Mouse (Mus musculus): ENCODE results near the gene Map3k13. TPM values are rescaled to one million over a fixed set of nuclear protein-coding genes. Genes with fewer than 3 reads are reported as not detected.

Gene Map3k13
- total RNA-seq, 2 experiments from 2014 or later, result 0.41 to 0.42 TPM

DNA sequence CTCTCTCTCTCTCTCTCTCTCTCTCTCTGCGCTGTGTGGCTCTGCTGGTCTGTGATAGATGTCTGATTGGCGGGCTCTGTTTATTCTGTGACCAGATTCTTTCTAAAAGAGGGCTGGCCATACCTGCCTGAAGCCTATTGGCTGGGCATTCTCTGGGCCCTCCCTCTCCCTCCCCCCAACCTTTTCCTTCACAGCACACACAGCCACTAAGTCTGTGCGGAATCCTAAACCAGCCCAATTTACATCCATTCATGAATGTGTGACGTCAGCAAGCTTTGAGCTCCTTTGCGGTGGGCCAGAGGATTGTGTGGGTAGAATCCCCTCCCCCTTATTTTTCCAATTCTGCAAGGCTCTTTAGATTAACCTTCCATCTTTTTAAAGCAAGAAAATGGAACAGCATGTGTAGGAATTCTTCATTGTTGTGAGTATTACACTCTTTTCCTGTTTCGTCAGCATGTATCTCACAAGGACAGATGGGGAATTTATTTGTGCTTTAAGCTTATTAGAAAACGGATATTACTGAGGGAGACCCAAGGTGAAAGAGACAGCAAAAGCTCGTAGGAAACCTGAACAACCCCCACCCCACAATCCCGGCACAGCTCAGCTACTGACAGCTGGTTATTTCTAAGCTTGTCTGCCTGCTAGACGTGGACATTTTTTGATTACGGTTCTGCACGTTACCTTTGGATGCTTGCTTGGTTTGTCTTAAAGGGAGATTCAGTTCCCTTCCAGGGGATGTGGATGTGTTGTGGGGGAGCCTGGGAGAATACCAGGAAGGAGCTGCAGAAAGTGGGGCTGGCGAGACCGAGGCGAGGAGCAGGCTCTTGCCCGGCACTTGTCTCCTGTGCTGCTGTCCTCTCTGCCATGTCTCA lies 51.9 kb downstream of the Map3k13 start:
- intact Hi-C loops (cut with DNase I), result no loop called here
- DNase-seq, result no peak

DNA sequence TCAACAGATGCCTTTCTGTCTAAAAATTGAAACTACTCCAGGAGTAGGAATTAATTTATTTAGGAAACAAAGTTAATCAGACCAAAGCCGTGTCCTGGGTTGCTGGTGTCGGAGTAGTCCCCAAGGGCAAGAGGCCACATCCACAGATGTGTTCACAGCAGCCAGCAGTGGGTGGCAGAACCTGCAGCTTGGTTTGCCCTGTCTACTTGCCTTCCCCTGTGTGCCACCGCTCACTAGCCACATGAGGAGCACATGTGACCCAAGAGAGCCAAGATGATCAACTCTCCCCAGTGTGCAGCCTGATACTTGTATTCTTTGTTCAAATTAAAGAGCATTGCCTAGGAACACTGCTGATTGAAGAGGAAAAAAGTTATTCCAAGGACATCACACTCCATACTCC lies 54.3 kb downstream of the Map3k13 start:
- no peak for DNase-seq
- intact Hi-C loops (cut with DNase I), result no loop called here

DNA sequence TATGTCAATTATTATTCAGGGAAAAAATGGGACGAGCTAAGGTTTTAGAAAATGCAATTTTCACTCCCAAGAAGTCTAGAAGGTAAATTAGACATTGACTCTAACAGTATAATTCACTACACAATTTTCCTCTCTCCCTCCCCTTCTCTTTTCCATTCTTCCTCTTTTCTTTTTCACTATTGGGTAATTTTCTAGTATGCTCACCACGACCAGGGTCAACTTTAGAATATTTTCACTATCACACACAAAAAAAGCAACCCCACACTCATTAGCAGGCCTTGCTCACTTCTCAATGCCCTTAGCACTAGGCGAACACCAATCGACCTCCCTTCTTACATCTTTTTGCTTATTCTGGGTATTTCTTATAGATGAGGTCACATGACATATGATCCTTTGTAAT lies 54.7 kb downstream of the Map3k13 start:
- intact Hi-C loops (cut with DNase I), result no loop called here
- DNase-seq, result no peak

DNA sequence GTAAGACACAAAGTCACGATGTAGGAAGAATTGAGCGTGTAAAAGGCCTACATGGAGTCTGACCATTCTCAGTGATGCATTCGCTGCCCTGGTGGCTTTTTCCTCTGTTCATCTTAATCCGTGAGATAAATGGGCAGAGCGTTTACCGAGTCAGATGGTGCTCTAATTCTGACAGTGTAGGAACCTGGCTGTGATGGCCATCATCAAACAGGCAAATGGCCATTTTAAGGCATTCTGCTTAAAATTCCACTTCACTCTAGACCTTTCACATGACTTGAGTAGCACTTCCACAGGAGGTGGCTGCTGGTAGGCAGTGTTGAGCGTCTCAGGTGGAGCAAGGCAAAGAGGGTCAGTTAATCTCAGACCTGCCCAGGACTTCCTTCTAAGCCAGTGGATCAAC lies 58.2 kb downstream of the Map3k13 start:
- intact Hi-C loops (cut with DNase I), result no loop called here

DNA sequence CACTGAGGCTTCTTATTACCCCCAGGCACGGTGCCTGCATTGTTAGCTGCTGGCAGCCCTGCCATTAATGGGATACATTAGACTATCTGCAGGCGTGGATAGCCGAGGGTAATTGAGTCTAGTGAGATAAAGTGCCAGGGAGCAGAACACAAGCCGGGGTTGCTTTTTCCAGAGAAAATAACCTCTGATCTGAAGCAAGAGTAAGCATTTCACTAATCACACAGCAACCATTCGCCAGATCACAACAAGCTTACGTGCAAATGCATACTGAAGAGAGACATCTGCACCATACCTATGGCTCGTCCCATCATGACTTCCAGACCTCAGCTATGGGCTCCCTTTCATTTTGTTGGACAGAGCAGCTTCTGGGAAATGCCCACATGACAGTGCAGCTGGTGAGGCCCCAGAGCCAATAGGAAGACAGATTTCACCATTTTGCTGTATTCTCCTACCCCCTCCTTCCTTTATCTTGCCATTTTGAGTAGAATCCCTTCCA lies 59.3 kb downstream of the Map3k13 start:
- DNase-seq, result no peak
- intact Hi-C loops (cut with DNase I), result no loop called here

More for the DNA sequence above, 58.2 kb downstream of the Map3k13 start:
- no peak for DNase-seq

DNA sequence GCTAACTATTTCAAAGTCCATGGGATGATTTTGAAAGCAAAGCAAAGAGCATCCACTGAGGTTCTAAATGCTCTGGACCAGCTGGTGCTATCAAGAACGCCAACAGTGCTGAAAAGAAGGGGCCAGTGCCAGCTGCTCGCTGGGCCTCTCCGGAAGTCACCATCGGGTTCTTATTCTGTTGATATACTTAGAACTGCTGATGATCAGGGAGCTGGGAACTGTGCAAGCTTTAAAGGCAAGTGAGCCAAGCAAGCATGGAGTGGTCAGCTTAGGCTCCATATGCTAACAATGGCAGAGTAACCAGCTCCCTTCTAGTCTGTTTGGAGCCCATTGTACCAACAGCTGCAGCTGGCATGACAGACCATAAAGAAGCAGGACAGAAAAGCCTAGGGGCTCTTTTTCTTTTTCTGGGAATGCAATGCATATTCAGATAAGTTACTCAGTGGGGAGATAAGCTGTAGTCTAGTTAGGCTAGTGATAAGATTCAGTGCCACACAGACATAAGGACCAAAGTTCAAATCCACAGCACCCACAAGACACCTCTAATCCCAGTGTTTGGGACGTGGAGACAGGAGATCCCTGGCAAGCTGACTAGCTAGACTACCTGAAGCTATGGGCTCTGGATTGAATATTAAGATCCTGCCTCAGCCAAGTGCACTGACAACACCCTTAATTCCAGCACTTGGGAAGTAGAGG lies 60.6 kb downstream of the Map3k13 start:
- no peak for DNase-seq
- intact Hi-C loops (cut with DNase I), result no loop called here

DNA sequence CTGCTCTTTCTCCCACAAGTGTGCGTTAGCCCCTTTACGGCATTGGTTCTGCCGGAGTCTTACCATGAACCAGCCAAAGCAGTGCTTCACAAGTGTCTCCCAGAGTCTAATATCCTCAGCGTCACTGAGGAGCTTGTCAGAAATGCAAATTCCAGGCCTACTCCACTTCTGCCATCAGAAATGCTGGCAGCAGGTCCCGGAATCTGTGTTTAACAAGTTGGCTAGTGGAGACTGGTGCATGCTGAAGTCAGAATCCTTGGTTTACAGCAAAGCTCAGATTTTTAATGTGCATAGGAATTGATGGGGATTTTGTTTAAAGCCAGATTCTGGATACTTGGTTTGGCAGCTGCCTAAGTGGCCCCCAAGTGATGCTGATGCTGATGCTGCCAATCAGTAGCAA lies 62.0 kb downstream of the Map3k13 start:
- intact Hi-C loops (cut with DNase I), result no loop called here
- no peak for DNase-seq

DNA sequence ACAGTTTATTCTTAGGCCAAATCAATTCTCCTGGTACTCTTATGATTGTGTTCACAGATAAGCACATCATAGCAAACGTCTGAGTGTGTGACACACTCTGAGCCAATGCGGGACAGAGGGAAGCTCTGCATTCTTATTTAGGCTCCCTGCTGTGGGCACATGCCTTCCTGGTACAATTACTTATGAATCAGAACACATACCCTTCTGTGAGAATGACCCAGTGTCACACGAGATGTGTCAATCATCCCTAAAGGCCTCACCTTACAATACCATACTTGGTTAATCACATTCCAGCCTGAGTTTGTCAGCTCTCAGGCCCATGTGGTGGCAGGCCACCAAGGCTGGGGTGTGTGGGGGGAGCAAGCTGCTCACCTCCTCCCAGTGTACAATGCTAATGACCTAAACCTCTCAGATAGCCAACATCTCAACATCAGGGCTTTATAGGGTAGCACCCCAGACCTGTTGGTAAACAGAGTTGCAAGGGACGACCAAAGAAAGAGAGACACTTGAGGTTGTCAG lies 63.0 kb downstream of the Map3k13 start:
- DNase-seq, result no peak
- intact Hi-C loops (cut with DNase I), result no loop called here

DNA sequence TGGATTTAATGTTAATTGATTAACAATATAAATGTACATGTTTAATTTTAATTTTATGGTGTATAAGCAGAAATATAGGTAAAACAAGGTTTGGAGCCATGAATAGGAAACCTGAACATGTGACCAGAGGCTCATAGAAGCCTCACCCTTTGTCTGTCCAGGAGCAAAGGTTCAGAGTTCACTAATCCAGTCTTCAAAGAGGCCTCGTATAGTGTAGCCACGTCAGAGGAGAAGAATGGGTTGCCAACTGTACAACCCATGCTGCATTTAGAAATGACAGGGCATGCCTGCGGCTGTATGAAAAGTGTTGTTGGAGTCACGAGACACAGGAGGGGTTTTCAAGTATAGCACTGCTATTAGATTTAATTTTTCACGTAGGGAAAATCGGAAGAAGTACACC lies 64.0 kb downstream of the Map3k13 start:
- intact Hi-C loops (cut with DNase I), result no loop called here

DNA sequence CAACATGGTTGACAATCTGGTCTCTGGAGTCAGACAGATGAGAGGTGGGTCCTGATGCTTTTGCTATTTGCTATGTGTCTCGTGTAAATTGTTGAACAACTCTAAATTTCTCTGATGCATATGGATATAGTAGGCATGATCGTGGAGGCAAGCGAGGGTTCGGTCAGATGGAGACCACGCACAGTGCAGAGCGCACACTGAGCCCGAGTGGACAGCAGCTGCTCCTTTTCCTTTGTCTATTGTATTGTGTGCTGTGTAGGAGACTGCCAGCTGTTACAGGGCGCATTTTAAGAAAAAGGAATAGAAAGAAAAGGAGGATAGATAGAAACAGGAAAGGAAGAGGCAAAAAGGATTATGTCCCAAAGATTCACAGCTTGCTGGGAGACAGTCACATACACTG lies 64.7 kb downstream of the Map3k13 start:
- no peak for DNase-seq
- intact Hi-C loops (cut with DNase I), result no loop called here

More for the DNA sequence above, 64.0 kb downstream of the Map3k13 start:
- no peak for DNase-seq

DNA sequence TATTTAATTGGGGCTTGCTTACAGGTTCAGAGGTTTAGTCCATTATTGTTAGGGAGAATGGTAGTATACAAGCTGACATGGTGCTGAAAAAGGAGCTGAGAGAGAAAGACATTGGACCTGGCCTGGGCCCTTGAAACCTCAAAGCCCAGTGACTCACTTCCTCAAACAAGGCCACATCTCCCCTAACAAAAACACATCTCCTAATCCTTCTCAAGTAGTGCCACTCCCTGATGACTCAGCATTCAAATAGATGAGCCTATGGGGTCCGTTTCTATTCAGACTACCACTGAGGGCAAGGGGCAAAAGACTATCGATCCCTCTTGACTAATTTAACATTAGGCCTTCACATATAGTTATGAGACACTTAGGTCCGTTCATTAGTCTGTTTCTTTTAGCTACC lies 68.3 kb downstream of the Map3k13 start:
- intact Hi-C loops (cut with DNase I), result no loop called here
- DNase-seq, result no peak

DNA sequence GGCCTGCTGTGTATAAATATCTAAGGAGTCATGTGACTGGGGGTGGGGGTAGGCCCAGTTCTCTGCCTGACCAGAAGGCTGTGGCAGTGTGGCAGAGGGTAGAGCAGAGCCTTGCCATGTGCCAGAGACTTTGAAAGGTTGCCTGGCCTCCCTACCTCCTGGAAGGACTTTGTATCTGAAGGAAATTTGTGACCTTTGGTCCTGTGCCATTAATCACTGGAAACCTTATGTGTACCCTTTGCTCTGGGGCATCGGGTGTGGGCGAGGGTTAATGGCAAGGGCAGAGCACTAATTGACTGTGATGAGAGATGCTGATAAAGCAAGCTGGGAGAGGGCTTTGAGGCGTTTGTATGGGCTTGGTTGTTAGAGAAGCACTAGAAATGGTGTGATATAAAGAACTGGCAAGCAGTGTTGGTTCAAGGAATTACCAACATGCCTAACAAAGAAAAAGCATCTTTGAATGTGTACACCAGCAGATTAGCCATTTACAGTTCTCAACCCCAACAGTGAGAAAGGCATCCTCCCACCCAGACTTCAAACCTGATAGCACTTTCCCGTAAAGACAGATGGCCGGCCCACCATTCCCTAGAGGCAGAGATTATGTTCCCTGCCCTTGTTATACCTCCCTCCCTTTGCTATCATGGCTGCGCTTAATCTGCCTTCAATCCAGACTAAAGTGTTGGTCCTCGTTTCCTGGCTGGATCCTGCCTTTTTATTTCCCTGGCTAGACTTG lies 71.3 kb downstream of the Map3k13 start:
- intact Hi-C loops (cut with DNase I), result no loop called here

DNA sequence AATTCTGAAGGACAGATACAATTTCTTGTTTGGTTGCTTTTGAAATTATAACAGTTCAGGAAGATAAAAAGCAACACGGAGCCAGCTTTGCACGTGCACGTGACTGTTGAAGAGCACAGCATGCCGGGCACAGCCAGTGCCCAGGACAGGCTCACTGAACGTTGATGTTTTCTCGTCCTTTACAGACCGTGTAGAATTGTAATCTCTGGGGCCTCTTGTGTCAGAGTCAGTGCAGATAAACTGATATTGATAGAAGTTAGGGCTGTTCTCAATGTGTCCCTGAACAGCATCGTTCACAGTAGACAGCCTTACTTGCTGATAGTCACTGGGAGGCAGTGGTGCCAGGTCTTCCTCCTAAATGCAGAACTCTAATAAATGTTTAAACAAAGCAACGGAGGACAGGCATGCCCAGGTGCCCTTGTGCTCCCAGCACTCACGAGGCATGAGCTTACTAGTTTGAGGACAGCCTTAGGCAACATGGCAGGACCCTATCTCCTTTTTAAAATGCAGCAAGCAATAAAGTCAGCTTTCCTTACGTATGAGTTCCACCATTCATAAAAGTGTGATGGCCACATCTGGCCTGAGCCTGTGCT lies 71.9 kb downstream of the Map3k13 start:
- intact Hi-C loops (cut with DNase I), result no loop called here

More for the DNA sequence above, 71.3 kb downstream of the Map3k13 start:
- DNase-seq, result no peak

DNA sequence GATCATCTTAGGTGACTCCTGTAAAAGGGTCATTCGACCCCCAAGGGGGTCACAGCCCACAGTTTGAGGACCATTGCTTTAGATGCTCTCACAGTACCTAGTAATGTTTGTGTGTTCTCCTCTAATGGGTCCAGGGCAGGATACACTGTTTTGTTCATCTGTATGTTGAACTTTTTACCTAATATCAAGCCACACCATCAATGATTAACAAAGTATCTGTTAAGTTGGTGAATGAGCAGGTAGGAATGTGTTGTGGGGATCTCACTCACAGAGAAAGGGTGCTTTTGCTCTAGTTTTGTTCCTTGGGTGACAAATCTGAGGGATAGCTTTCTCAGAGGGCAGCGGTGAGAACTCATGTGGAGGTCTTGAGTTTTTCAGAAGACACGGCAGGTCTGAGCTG lies 73.6 kb downstream of the Map3k13 start:
- intact Hi-C loops (cut with DNase I), result no loop called here

More for the DNA sequence above, 71.9 kb downstream of the Map3k13 start:
- DNase-seq, result no peak

DNA sequence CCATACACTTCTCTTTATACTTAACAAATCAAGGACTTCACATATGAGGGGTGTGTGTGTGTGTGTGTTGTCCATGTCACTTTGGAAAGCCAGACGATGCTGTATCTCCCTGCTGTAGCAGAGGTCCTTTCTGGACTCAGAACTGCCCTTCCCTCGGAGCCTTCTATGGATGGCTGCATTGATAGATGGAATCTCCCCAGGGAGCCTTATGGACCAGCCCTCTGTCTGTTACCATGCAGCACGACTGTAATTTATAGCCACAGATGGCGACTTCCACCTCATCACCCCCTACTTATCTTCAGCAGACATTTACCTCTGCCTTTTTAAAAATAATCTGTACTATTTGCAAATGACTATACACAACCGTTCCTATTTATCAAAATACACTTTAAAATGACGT lies 74.5 kb downstream of the Map3k13 start:
- no peak for DNase-seq
- intact Hi-C loops (cut with DNase I), result no loop called here

More for the DNA sequence above, 73.6 kb downstream of the Map3k13 start:
- no peak for DNase-seq

DNA sequence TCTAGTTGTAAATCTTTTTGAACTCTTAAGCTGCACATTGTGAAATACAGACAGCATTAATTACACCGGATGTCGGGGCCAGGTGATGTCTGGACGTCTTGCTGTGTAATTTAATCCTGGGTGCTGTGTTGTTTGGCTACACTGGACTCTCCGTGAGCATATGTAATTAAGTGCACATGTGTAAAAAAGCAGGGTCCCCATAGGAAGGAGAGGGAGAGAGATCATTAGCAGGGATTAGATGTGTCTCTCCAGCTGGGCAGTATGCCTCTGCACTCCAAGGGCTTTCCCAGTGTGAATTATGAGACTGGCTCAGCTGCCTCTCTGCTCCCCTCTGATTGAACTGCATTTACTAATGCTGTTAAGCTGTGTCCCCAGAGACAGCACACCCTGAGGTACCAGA lies 75.7 kb downstream of the Map3k13 start:
- no peak for DNase-seq
- intact Hi-C loops (cut with DNase I), result no loop called here

DNA sequence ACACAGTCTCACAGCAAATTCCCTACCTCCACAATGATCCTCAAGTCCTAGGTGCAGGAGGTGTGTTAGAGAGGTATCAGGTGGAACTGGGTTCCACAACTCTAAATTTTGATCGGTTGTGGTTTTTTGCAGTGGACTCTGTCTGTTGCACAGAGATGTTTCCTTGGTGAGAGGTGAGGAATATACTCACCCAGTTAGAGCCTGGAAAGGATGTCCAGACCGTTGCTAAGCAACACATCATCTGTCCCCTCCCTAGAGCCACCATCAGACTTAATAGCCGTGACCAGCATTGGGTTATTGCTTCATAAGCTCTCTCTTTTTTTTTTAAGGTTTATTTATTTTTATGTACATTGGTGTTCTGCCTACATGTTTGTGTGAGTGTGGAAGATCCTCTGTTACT lies 83.6 kb downstream of the Map3k13 start:
- intact Hi-C loops (cut with DNase I), result no loop called here

DNA sequence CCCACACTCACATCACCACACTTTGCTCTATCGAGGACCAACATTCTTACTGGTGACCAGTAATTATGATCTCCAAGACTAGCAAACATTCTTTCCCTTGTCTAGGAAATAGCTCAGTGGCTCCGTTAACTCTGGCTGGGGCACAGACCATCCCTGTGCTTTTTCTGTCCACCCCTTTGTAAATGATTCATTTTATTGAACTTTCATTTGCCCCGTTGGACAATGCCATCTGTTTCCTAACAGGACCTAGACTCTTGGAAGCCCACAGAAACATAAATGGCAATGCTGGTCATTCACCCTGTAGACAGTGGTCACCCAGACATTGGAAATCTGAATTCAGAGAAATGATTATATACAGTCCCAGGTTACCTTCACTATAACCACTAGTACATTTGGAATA lies 84.7 kb downstream of the Map3k13 start:
- no peak for DNase-seq
- intact Hi-C loops (cut with DNase I), result no loop called here

More for the DNA sequence above, 83.6 kb downstream of the Map3k13 start:
- DNase-seq, result no peak

DNA sequence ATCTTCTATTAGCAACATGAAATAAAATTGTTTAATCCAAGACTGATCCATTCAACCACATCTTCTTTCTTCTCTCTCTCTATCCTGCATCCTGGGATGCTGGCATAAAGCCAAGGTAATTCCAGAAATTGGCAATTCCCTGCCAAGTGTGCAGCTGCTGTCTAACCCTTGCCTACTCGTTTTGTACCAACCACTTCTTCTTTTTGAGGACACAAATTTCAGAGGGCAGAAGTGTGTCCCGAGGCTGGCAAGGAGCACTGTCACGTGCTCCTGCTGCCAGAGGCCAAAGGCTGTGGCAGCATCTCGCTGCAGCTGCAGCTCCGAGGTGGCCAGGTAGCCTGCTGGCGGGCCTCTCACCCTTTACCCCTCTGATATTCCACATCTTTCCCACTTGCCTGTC lies 87.0 kb downstream of the Map3k13 start:
- intact Hi-C loops (cut with DNase I), result no loop called here
- no peak for DNase-seq

DNA sequence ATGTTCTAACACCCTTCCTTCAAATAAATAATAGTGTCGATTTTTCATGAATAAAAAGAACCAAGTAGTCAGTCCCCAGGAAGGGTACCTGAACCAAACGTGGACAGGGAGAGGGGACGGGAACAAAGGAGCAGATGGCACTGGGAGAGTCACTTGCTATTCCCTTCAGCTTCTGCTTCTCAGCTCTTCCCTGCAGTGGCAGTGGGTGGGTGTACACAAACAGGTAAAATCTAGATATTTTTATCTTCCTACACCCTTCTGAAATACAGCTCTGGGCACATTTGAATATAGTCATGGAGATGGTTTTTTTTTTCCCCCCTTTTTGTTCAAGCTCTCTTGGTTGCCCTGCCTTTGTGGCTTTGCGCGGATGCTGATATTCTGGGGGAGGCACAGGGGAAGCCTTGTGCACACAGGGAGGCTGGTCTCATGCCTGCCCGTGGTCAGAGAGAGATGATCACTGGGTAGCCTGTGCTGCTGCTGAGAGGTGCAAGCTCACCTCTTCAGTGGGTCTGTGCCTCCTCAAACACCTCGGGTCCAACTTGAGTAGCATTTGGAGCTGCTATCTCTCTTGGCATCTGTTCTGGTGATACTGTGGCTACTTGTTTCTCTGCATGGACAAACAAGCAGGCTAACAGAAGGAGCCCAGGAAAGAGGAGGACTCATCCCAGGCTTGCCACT lies 87.6 kb downstream of the Map3k13 start:
- intact Hi-C loops (cut with DNase I), result no loop called here
- no peak for DNase-seq

Measured in gastrocnemius, postnatal 36 days (tissue).